In genomic region chr10:128516029-128516428, GRCm38 (mm10) we compare ENCODE assay signal across 10 mouse cellular contexts. TPM values are rescaled to one million over a fixed set of nuclear protein-coding genes. Genes with fewer than 3 reads are reported as not detected.
DNase-seq lines count a peak whose midpoint lies in the region; ATAC-seq and TF ChIP-seq lines count a peak whose summit lies in the region.
"Had no signal": no experiment of that assay in that cellular context is flagged by ENCODE, and none has a peak within 500 bp of the region (broad histone marks: within the 10 kb centered on the region; RNA-seq: fewer than 3 reads in every experiment).

No protein-coding gene starts in this region.

- peaks cover 27% of the 10 kb centered on the region for H3K27me3 ChIP-seq in hindbrain, embryonic 15.5 days
- H3K27me3 ChIP-seq in hindbrain, embryonic 14.5 days (ENCODE audit: control insufficient read depth, insufficient read depth, low read length) = peaks cover 16% of the 10 kb centered on the region
- no peaks in the 10 kb centered on the region for H3K27me3 ChIP-seq in ES-Bruce4 (ENCODE audit: control insufficient read depth, insufficient read depth, low read length, poor library complexity, severe bottlenecking)
- peaks cover 16% of the 10 kb centered on the region; the same call in 1 of the 2 replicates for H3K27me3 ChIP-seq in limb, embryonic 15.5 days

- no peak overlapping the region for H3K4me3 ChIP-seq in hindbrain, embryonic 15.5 days
- no peak overlapping the region for H3K4me3 ChIP-seq in hindbrain, embryonic 14.5 days (replicated peaks; ENCODE audit: low read length)
- peak overlapping the region; percentile 38 for H3K4me3 ChIP-seq in ES-Bruce4 (ENCODE audit: low read depth, low read length)
- H3K4me3 ChIP-seq in limb, embryonic 15.5 days = no peak overlapping the region

- 20% methylated on average over 20 of the region's 20 CpGs for WGBS in hindbrain, embryonic 15.5 days
- WGBS in hindbrain, embryonic 14.5 days = 17% methylated on average over 19 of the region's 20 CpGs
- 33% methylated on average over 20 of the region's 20 CpGs for WGBS in limb, embryonic 15.5 days

- no peak overlapping the region for H3K9ac ChIP-seq in hindbrain, embryonic 15.5 days
- no peak overlapping the region for H3K9ac ChIP-seq in hindbrain, embryonic 14.5 days
- no peak overlapping the region for H3K9ac ChIP-seq in ES-Bruce4 (ENCODE audit: low read depth, poor library complexity, severe bottlenecking)
- no peak overlapping the region for H3K9ac ChIP-seq in limb, embryonic 15.5 days

- TF ChIP-seq POLR2A in ES-Bruce4 (IDR thresholded peaks at IDR 0.05; ENCODE audit: insufficient read depth, low read length) = no peak

- no peak for TF ChIP-seq CTCF in ES-Bruce4 (IDR thresholded peaks at IDR 0.05; ENCODE audit: low read depth, low read length)

- no peaks in the 10 kb centered on the region for H3K9me3 ChIP-seq in hindbrain, embryonic 15.5 days
- H3K9me3 ChIP-seq in hindbrain, embryonic 14.5 days (ENCODE audit: control insufficient read depth, low read length) = no peaks in the 10 kb centered on the region
- H3K9me3 ChIP-seq in ES-Bruce4 (replicated peaks; ENCODE audit: control insufficient read depth, insufficient read depth, low read length, poor library complexity, severe bottlenecking) = no peaks in the 10 kb centered on the region
- no peaks in the 10 kb centered on the region for H3K9me3 ChIP-seq in limb, embryonic 15.5 days

- ATAC-seq in hindbrain, embryonic 15.5 days (ENCODE audit: low FRiP score, low read depth) = peak; percentile 28; the same call in 1 of the 2 replicates
- ATAC-seq in hindbrain, embryonic 14.5 days (ENCODE audit: low FRiP score) = no peak
- no peak for ATAC-seq in limb, embryonic 15.5 days (ENCODE audit: insufficient number of reproducible peaks, low FRiP score, low TSS enrichment, low read depth)
- ATAC-seq in CD4-positive, CD25-positive, alpha-beta regulatory T cell, adult 4 months = no peak

- H3K36me3 ChIP-seq in hindbrain, embryonic 15.5 days = no peaks in the 10 kb centered on the region
- H3K36me3 ChIP-seq in hindbrain, embryonic 14.5 days (replicated peaks; ENCODE audit: control insufficient read depth, insufficient read depth) = peaks cover 37% of the 10 kb centered on the region; the same call in 1 of the 2 replicates
- peaks cover 4% of the 10 kb centered on the region; the same call in 1 of the 2 replicates for H3K36me3 ChIP-seq in ES-Bruce4 (ENCODE audit: control insufficient read depth, insufficient read depth, low read length, poor library complexity, severe bottlenecking)
- peaks cover 79% of the 10 kb centered on the region for H3K36me3 ChIP-seq in limb, embryonic 15.5 days

- H3K4me2 ChIP-seq in hindbrain, embryonic 15.5 days = peak overlapping the region; percentile 19; the same call in 1 of the 2 replicates
- no peak overlapping the region for H3K4me2 ChIP-seq in hindbrain, embryonic 14.5 days (replicated peaks)
- peak overlapping the region; percentile 13; the same call in 1 of the 2 replicates for H3K4me2 ChIP-seq in limb, embryonic 15.5 days

- no peaks in the 10 kb centered on the region for H3K4me1 ChIP-seq in hindbrain, embryonic 15.5 days (replicated peaks)
- H3K4me1 ChIP-seq in hindbrain, embryonic 14.5 days (replicated peaks; ENCODE audit: control insufficient read depth, insufficient read depth, low read length) = no peaks in the 10 kb centered on the region
- H3K4me1 ChIP-seq in ES-Bruce4 (ENCODE audit: control insufficient read depth, insufficient read depth, low read length) = peaks cover 4% of the 10 kb centered on the region
- H3K4me1 ChIP-seq in limb, embryonic 15.5 days = no peaks in the 10 kb centered on the region

- no peak overlapping the region for H3K27ac ChIP-seq in hindbrain, embryonic 15.5 days (replicated peaks)
- no peak overlapping the region for H3K27ac ChIP-seq in hindbrain, embryonic 14.5 days
- no peak overlapping the region for H3K27ac ChIP-seq in ES-Bruce4 (ENCODE audit: insufficient read depth, low read length)
- no peak overlapping the region for H3K27ac ChIP-seq in limb, embryonic 15.5 days
- H3K27ac ChIP-seq: macrophage had no signal

- no peak for TF ChIP-seq EP300 in ES-Bruce4 (IDR thresholded peaks at IDR 0.05; ENCODE audit: insufficient read depth, low read depth, low read length)

- DNase-seq in hindbrain, embryonic 14.5 days (ENCODE audit: low spot score) = no peak
- DNase-seq in ZHBTc4 (ENCODE audit: low read depth, low spot score) = peak; percentile 46
- no peak for DNase-seq in testis, postnatal 10 days (ENCODE audit: low spot score)
- DNase-seq: cerebellum, adult 18-20 months; right cerebral cortex, postnatal 4 days had no signal

RNA-seq across cellular contexts. Expression of gene Esyt1, which starts 9.6 kb away (rescaled TPM):
- 14.2 and 14.8 TPM in 2 replicates for polyA plus RNA-seq in hindbrain, embryonic 15.5 days (2015; fragmentation: Nextera tagmentation; extraction: Ambion mirVana)
- 13.7 and 14.5 TPM in 2 replicates for polyA plus RNA-seq in hindbrain, embryonic 14.5 days (2014; fragmentation: Nextera tagmentation; extraction: Ambion mirVana)
- polyA plus RNA-seq in ES-Bruce4 (2011; ENCODE audit: insufficient read depth, insufficient read length, low read depth, missing spikeins) = 20.1 and 20.5 TPM in 2 replicates
- polyA plus RNA-seq in limb, embryonic 15.5 days (2015; fragmentation: Nextera tagmentation; extraction: Ambion mirVana) = 42.8 and 44.9 TPM in 2 replicates
- 10 to 100 TPM; 68.4 to 84.4 TPM for polyA plus RNA-seq in CD4-positive, CD25-positive, alpha-beta regulatory T cell, adult 4 months (2017; shearing (Covaris generic))

RNA-seq across cellular contexts. Expression of gene Myl6b, which starts 17.5 kb away (rescaled TPM):
- 5.7 and 6.5 TPM in 2 replicates for polyA plus RNA-seq in hindbrain, embryonic 15.5 days (2015; fragmentation: Nextera tagmentation; extraction: Ambion mirVana)
- polyA plus RNA-seq in hindbrain, embryonic 14.5 days (2014; fragmentation: Nextera tagmentation; extraction: Ambion mirVana) = 5.8 and 6.1 TPM in 2 replicates
- 9.0 and 12.8 TPM in 2 replicates for polyA plus RNA-seq in ES-Bruce4 (2011; ENCODE audit: insufficient read depth, insufficient read length, low read depth, missing spikeins)
- 4.7 and 7.4 TPM in 2 replicates for polyA plus RNA-seq in limb, embryonic 15.5 days (2015; fragmentation: Nextera tagmentation; extraction: Ambion mirVana)
- 1 to 10 TPM; 4.3 to 5.4 TPM for polyA plus RNA-seq in CD4-positive, CD25-positive, alpha-beta regulatory T cell, adult 4 months (2017; shearing (Covaris generic))

RNA-seq across cellular contexts. Expression of gene Myl6, which starts 22.1 kb away (rescaled TPM):
- 944 and 959 TPM in 2 replicates for polyA plus RNA-seq in hindbrain, embryonic 15.5 days (2015; fragmentation: Nextera tagmentation; extraction: Ambion mirVana)
- polyA plus RNA-seq in hindbrain, embryonic 14.5 days (2014; fragmentation: Nextera tagmentation; extraction: Ambion mirVana) = 825 and 884 TPM in 2 replicates
- 642 and 680 TPM in 2 replicates for polyA plus RNA-seq in ES-Bruce4 (2011; ENCODE audit: insufficient read depth, insufficient read length, low read depth, missing spikeins)
- 1,269 and 1,341 TPM in 2 replicates for polyA plus RNA-seq in limb, embryonic 15.5 days (2015; fragmentation: Nextera tagmentation; extraction: Ambion mirVana)
- 100 to 1,000 TPM; 937 to 954 TPM for polyA plus RNA-seq in CD4-positive, CD25-positive, alpha-beta regulatory T cell, adult 4 months (2017; shearing (Covaris generic))

RNA-seq across cellular contexts. Expression of gene Zc3h10, which starts 31.5 kb away (rescaled TPM):
- polyA plus RNA-seq in hindbrain, embryonic 15.5 days (2015; fragmentation: Nextera tagmentation; extraction: Ambion mirVana) = 18.2 and 20.0 TPM in 2 replicates
- 14.5 and 16.3 TPM in 2 replicates for polyA plus RNA-seq in hindbrain, embryonic 14.5 days (2014; fragmentation: Nextera tagmentation; extraction: Ambion mirVana)
- polyA plus RNA-seq in ES-Bruce4 (2011; ENCODE audit: insufficient read depth, insufficient read length, low read depth, missing spikeins) = 22.4 and 24.6 TPM in 2 replicates
- polyA plus RNA-seq in limb, embryonic 15.5 days (2015; fragmentation: Nextera tagmentation; extraction: Ambion mirVana) = 13.2 and 15.4 TPM in 2 replicates
- polyA plus RNA-seq in CD4-positive, CD25-positive, alpha-beta regulatory T cell, adult 4 months (2017; shearing (Covaris generic)) = 10 to 100 TPM in 1 of 2 experiments, 1 to 10 TPM in 1; 9.2 to 11.8 TPM

RNA-seq across cellular contexts. Expression of gene Rpl41, which starts 33.1 kb away (rescaled TPM):
- polyA plus RNA-seq in hindbrain, embryonic 15.5 days (2015; fragmentation: Nextera tagmentation; extraction: Ambion mirVana) = 2,263 and 2,497 TPM in 2 replicates
- 2,254 and 2,846 TPM in 2 replicates for polyA plus RNA-seq in hindbrain, embryonic 14.5 days (2014; fragmentation: Nextera tagmentation; extraction: Ambion mirVana)
- polyA plus RNA-seq in ES-Bruce4 (2011; ENCODE audit: insufficient read depth, insufficient read length, low read depth, missing spikeins) = 3,771 and 3,978 TPM in 2 replicates
- polyA plus RNA-seq in limb, embryonic 15.5 days (2015; fragmentation: Nextera tagmentation; extraction: Ambion mirVana) = 3,349 and 4,229 TPM in 2 replicates
- polyA plus RNA-seq in CD4-positive, CD25-positive, alpha-beta regulatory T cell, adult 4 months (2017; shearing (Covaris generic)) = 1,000 to 10,000 TPM; 4,848 to 7,095 TPM
